Mouse (Mus musculus): Measurements from ENCODE around the gene Ube2q1.

Gene Ube2q1

DNA sequence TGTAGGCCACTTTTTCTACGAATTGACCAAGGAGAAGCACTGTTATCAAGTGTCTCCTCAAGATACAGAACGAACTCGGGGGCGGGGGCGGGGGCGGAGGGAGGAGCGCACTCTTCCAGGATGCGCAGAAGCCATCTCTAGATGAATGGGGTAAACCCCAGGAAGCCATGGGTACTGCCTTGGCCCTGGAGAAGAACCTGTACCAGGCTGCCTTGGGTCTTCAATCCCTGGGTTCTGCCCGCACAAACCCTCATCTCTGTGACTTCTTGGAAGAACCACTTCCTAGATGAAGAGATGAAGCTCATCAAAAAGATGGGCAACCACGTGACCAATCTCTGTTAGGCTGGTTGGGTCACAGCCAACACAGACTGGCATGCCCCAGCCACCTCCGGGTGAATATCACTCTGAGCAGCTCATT is 47.7 kb downstream of the Ube2q1 start:
- DNase-seq (ENCODE audit: low spot score in 2 of 2), result no peak

GRCm38 (mm10) chr3:89821548-89822480 is 48.4 kb downstream of the Ube2q1 start:
- no peak for DNase-seq (ENCODE audit: low spot score in 2 of 2)

DNA sequence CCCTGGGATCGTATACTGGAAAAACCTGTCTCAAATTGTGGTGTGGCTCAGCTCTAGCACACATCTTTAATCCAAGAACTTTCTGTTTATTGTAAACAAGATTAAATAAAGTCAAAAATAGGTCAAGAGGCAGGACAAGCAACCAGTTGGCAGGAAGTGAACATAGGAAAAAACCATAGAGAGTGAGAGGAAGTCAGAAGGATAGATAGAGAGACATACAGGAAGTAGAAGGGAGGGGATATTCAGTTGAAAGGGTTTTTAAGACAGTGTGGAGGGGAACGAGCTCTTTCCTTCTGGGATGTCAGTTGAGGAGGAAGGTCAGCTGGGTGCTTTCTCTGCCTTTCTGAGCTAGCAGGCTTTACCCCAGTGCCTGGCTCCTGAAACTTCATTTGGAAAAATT is 50.2 kb downstream of the Ube2q1 start:
- DNase-seq (ENCODE audit: low spot score in 2 of 2), result no peak

DNA sequence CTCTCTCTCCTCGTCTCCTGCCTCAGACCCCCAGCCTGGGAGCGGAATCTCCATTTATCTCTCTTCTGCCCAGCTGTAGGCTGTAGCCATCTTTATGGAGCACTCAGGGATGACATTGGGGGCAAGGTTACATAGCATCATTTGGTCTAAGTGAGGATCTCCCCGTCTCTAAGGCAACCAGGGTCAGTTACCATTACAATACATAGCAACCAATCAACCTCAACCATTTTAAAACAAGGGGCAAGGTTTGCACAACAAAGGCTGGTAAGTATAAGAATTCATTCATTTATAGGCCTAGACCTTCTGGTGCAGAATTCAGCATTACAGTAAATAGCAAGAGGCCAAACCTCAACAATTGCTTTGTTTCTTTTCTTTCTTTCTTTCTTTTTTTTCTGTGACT is 52.9 kb downstream of the Ube2q1 start:
- no peak for DNase-seq (ENCODE audit: low spot score in 2 of 2)

- DNase-seq (ENCODE audit: low spot score in 2 of 2), result no peak
Measured at GRCm38 (mm10) chr3:89830815-89831591, 57.6 kb downstream of the Ube2q1 start, which contains the start of gene She. Gene She (plus strand): TSS chr3:89831370.
